Mouse (Mus musculus): ENCODE results near the gene Vps8. TPM values are rescaled to one million over a fixed set of nuclear protein-coding genes. Genes with fewer than 3 reads are reported as not detected.

The Vps8 gene
- polyA plus RNA-seq, 1 experiment: 8.2 TPM

- TF ChIP-seq POLR2A (IDR thresholded peaks at IDR 0.05; ENCODE audit: low read depth, low read length): no peak
- TF ChIP-seq CTCF (IDR thresholded peaks at IDR 0.05; ENCODE audit: extremely low read depth, insufficient read depth, insufficient read length, insufficient replicate concordance): no peak
- 35% methylated on average over 6 of the region's 6 CpGs for WGBS
- Histone ChIP-seq H3K36me3 (ENCODE audit: control insufficient read depth, insufficient read depth, low read length) (no peaks in the 10 kb centered on the region), H3K4me3 (ENCODE audit: extremely low read depth, insufficient read depth, insufficient read length) (no peak overlapping the region), H3K4me1 (ENCODE audit: control insufficient read depth, insufficient read depth, insufficient read length) (peaks cover 11% of the 10 kb centered on the region), H3K27ac (ENCODE audit: insufficient read depth, low read length) (no peak overlapping the region), H3K27me3 (ENCODE audit: control insufficient read depth, insufficient read depth, low read length) (no peaks in the 10 kb centered on the region)
- no peak for DNase-seq (ENCODE audit: low read depth in 1 of 2, low spot score in 2 of 2)
Observed at GRCm38 (mm10) chr16:21625784-21626634, 203.1 kb downstream of the Vps8 start.

- H3K4me3 ChIP-seq (ENCODE audit: extremely low read depth, insufficient read depth, insufficient read length): no peak overlapping the region
- no peak overlapping the region for H3K27ac ChIP-seq (ENCODE audit: insufficient read depth, low read length)
- H3K36me3 ChIP-seq (ENCODE audit: control insufficient read depth, insufficient read depth, low read length): no peaks in the 10 kb centered on the region
- 89% methylated on average over 6 of the region's 6 CpGs for WGBS
- H3K4me1 ChIP-seq (ENCODE audit: control insufficient read depth, insufficient read depth, insufficient read length): peaks cover 17% of the 10 kb centered on the region
- no peaks in the 10 kb centered on the region for H3K27me3 ChIP-seq (ENCODE audit: control insufficient read depth, insufficient read depth, low read length)
- no peak for DNase-seq (ENCODE audit: low read depth in 1 of 2, low spot score in 2 of 2)
- no peak for TF ChIP-seq CTCF (IDR thresholded peaks at IDR 0.05; ENCODE audit: extremely low read depth, insufficient read depth, insufficient read length, insufficient replicate concordance)
- TF ChIP-seq POLR2A (IDR thresholded peaks at IDR 0.05; ENCODE audit: low read depth, low read length): no peak
Observed at GRCm38 (mm10) chr16:21627248-21627647, 204.3 kb downstream of the Vps8 start.

GRCm38 (mm10) chr16:21628061-21628591 is 205.2 kb downstream of the Vps8 start:
- no peak overlapping the region for H3K27ac ChIP-seq (ENCODE audit: insufficient read depth, low read length)
- no peak for DNase-seq (ENCODE audit: low read depth in 1 of 2, low spot score in 2 of 2)
- no peak for TF ChIP-seq POLR2A (IDR thresholded peaks at IDR 0.05; ENCODE audit: low read depth, low read length)
- no peak for TF ChIP-seq CTCF (IDR thresholded peaks at IDR 0.05; ENCODE audit: extremely low read depth, insufficient read depth, insufficient read length, insufficient replicate concordance)
- peaks cover 17% of the 10 kb centered on the region for H3K4me1 ChIP-seq (ENCODE audit: control insufficient read depth, insufficient read depth, insufficient read length)
- no peaks in the 10 kb centered on the region for H3K36me3 ChIP-seq (ENCODE audit: control insufficient read depth, insufficient read depth, low read length)
- H3K27me3 ChIP-seq (ENCODE audit: control insufficient read depth, insufficient read depth, low read length): no peaks in the 10 kb centered on the region
- WGBS: 91% methylated on average over 13 of the region's 13 CpGs
- no peak overlapping the region for H3K4me3 ChIP-seq (ENCODE audit: extremely low read depth, insufficient read depth, insufficient read length)

GRCm38 (mm10) chr16:21630614-21631013 is 207.7 kb downstream of the Vps8 start:
- Histone ChIP-seq H3K27me3 (ENCODE audit: control insufficient read depth, insufficient read depth, low read length) (no peaks in the 10 kb centered on the region), H3K4me3 (ENCODE audit: extremely low read depth, insufficient read depth, insufficient read length) (no peak overlapping the region), H3K36me3 (ENCODE audit: control insufficient read depth, insufficient read depth, low read length) (no peaks in the 10 kb centered on the region), H3K4me1 (ENCODE audit: control insufficient read depth, insufficient read depth, insufficient read length) (peaks cover 15% of the 10 kb centered on the region), H3K27ac (ENCODE audit: insufficient read depth, low read length) (peak overlapping the region; percentile 13)
- 28% methylated on average over 4 of the region's 4 CpGs for WGBS
- TF ChIP-seq POLR2A (IDR thresholded peaks at IDR 0.05; ENCODE audit: low read depth, low read length) (no peak), CTCF (IDR thresholded peaks at IDR 0.05; ENCODE audit: extremely low read depth, insufficient read depth, insufficient read length, insufficient replicate concordance) (no peak)
- no peak for DNase-seq (ENCODE audit: low read depth in 1 of 2, low spot score in 2 of 2)

GRCm38 (mm10) chr16:21631815-21632222 is 208.9 kb downstream of the Vps8 start:
- no peak for DNase-seq (ENCODE audit: low read depth in 1 of 2, low spot score in 2 of 2)
- peaks cover 9% of the 10 kb centered on the region; the same call in 1 of the 2 replicates for H3K4me1 ChIP-seq (ENCODE audit: control insufficient read depth, insufficient read depth, insufficient read length)
- no peak overlapping the region for H3K4me3 ChIP-seq (ENCODE audit: extremely low read depth, insufficient read depth, insufficient read length)
- no peaks in the 10 kb centered on the region for H3K36me3 ChIP-seq (ENCODE audit: control insufficient read depth, insufficient read depth, low read length)
- H3K27me3 ChIP-seq (ENCODE audit: control insufficient read depth, insufficient read depth, low read length): no peaks in the 10 kb centered on the region
- H3K27ac ChIP-seq (ENCODE audit: insufficient read depth, low read length): peak overlapping the region; percentile 18; the same call in 1 of the 2 replicates
- no peak for TF ChIP-seq POLR2A (IDR thresholded peaks at IDR 0.05; ENCODE audit: low read depth, low read length)
- TF ChIP-seq CTCF (IDR thresholded peaks at IDR 0.05; ENCODE audit: extremely low read depth, insufficient read depth, insufficient read length, insufficient replicate concordance): no peak
- WGBS: 29% methylated on average over 4 of the region's 4 CpGs

- Histone ChIP-seq H3K36me3 (ENCODE audit: control insufficient read depth, insufficient read depth, low read length) (no peaks in the 10 kb centered on the region), H3K27me3 (ENCODE audit: control insufficient read depth, insufficient read depth, low read length) (no peaks in the 10 kb centered on the region), H3K4me3 (ENCODE audit: extremely low read depth, insufficient read depth, insufficient read length) (no peak overlapping the region), H3K27ac (ENCODE audit: insufficient read depth, low read length) (no peak overlapping the region), H3K4me1 (ENCODE audit: control insufficient read depth, insufficient read depth, insufficient read length) (peaks cover 9% of the 10 kb centered on the region; the same call in 1 of the 2 replicates)
- DNase-seq (ENCODE audit: low read depth in 1 of 2, low spot score in 2 of 2): no peak
- no peak for TF ChIP-seq POLR2A (IDR thresholded peaks at IDR 0.05; ENCODE audit: low read depth, low read length)
- TF ChIP-seq CTCF (IDR thresholded peaks at IDR 0.05; ENCODE audit: extremely low read depth, insufficient read depth, insufficient read length, insufficient replicate concordance): no peak
Observed at GRCm38 (mm10) chr16:21634460-21634859, 211.5 kb downstream of the Vps8 start.

All from spleen, adult 2 months (tissue).